Mouse (Mus musculus): ENCODE data around the gene Tmem141.

DNA sequence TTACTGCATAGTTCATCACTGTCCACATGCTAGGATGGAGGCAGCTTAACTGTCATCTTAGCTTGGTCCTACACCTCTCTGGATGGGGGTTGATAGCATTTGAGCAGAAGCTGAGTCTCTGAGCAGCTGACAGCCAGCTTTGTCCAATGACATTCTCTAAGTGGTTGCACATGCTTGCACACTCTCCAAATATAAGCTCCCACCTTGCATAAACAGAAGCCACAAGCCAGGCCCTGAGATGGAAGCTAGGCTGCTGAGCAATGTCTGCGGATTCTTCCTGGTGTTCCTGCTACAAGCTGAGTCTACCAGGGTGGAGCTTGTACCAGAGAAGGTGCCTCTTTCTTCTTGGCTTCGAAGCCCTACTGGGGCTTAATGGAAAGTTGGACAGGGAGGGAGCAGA, 31.1 kb upstream of the Tmem141 start, which contains the start of gene Lcn8:
- no peak for TF ChIP-seq POLR2A (IDR thresholded peaks at IDR 0.05; ENCODE audit: insufficient read length, low read depth)
- no peak for TF ChIP-seq MYOG (IDR thresholded peaks at IDR 0.05; ENCODE audit: control insufficient read depth in 1 of 3, insufficient read depth in 1 of 3, insufficient read length in 2 of 3, low read depth in 2 of 3)
- TF ChIP-seq TCF12 (IDR thresholded peaks at IDR 0.05; ENCODE audit: insufficient read depth, poor library complexity, severe bottlenecking) = no peak
- no peak for TF ChIP-seq CEBPB (IDR thresholded peaks at IDR 0.05; ENCODE audit: insufficient read depth, poor library complexity, severe bottlenecking)
- TF ChIP-seq REST (IDR thresholded peaks at IDR 0.05; ENCODE audit: insufficient read depth, insufficient read length) = no peak
- TF ChIP-seq E2F4 (IDR thresholded peaks at IDR 0.05; ENCODE audit: insufficient read depth) = no peak
- no peak for TF ChIP-seq MAX (IDR thresholded peaks at IDR 0.05; ENCODE audit: low read depth)
- TF ChIP-seq USF1 (IDR thresholded peaks at IDR 0.05; ENCODE audit: low read depth) = no peak
- TF ChIP-seq MYOD1 (IDR thresholded peaks at IDR 0.05; ENCODE audit: control insufficient read depth in 1 of 3, insufficient read length in 2 of 3, low read depth in 2 of 3) = no peak
- no peak for TF ChIP-seq POLR2AphosphoS2 (IDR thresholded peaks at IDR 0.05; ENCODE audit: insufficient read length, low read depth)

Measured in myocyte (in vitro differentiated cells).